Mouse (Mus musculus): ENCODE results near the gene Mroh3. TPM values are rescaled to one million over a fixed set of nuclear protein-coding genes. Genes with fewer than 3 reads are reported as not detected.
A peak's percentile ranks its signal among the peaks of the same experiment; 100 is the strongest.

Mroh3 gene
- polyA plus RNA-seq (2016; fragmentation: Nextera tagmentation; extraction: Ambion mirVana): 0.20 TPM in 1 of 2 replicates, not detected in the other

GRCm38 (mm10) chr1:136212803-136213202, at the start of gene Mroh3:
Mroh3 (minus strand) TSS chr1:136212828.
- Histone ChIP-seq H3K9ac (no peak within 1 kb of the TSS), H3K27ac (no peak within 1 kb of the TSS), H3K4me1 (no peaks in the 10 kb centered on the region), H3K36me3 (replicated peaks) (peaks cover 40% of the 10 kb centered on the region), H3K4me3 (replicated peaks) (no peak within 1 kb of the TSS), H3K9me3 (no peaks in the 10 kb centered on the region), H3K4me2 (no peak within 1 kb of the TSS), H3K27me3 (no peaks in the 10 kb centered on the region)
- ATAC-seq (ENCODE audit: low FRiP score): peak; percentile 49
- WGBS: 34% methylated on average over 3 of the region's 3 CpGs

GRCm38 (mm10) chr1:136260635-136261238, 48.1 kb upstream of the Mroh3 start, which contains the start of gene Gpr25:
Gpr25 (minus strand) TSS chr1:136260873.
- H3K4me3 ChIP-seq (replicated peaks): peak within 1 kb of the TSS; percentile 61
- peak within 1 kb of the TSS; percentile 91 for H3K4me2 ChIP-seq
- peaks cover 73% of the 10 kb centered on the region for H3K27me3 ChIP-seq
- H3K9me3 ChIP-seq: no peaks in the 10 kb centered on the region
- peak within 1 kb of the TSS; percentile 57 for H3K9ac ChIP-seq
- peak; percentile 53 for ATAC-seq (ENCODE audit: low FRiP score)
- H3K36me3 ChIP-seq (replicated peaks): no peaks in the 10 kb centered on the region
- H3K27ac ChIP-seq: no peak within 1 kb of the TSS
- WGBS: 6% methylated on average over 28 of the region's 28 CpGs
- H3K4me1 ChIP-seq: peaks cover 14% of the 10 kb centered on the region

GRCm38 (mm10) chr1:136259893-136260634, 47.4 kb upstream of the Mroh3 start:
- peak overlapping the region; percentile 91 for H3K4me2 ChIP-seq
- peaks cover 73% of the 10 kb centered on the region for H3K27me3 ChIP-seq
- H3K9me3 ChIP-seq: no peaks in the 10 kb centered on the region
- peak overlapping the region; percentile 61 for H3K4me3 ChIP-seq (replicated peaks)
- H3K9ac ChIP-seq: peak overlapping the region; percentile 57
- no peaks in the 10 kb centered on the region for H3K36me3 ChIP-seq (replicated peaks)
- under 1% methylated on average over 81 of the region's 95 CpGs for WGBS
- peaks cover 14% of the 10 kb centered on the region for H3K4me1 ChIP-seq
- ATAC-seq (ENCODE audit: low FRiP score): peak; percentile 84
- H3K27ac ChIP-seq: no peak overlapping the region

GRCm38 (mm10) chr1:136259543-136259892, 46.9 kb upstream of the Mroh3 start:
- Histone ChIP-seq H3K9me3 (no peaks in the 10 kb centered on the region), H3K27me3 (peaks cover 73% of the 10 kb centered on the region), H3K4me2 (peak overlapping the region; percentile 91), H3K9ac (peak overlapping the region; percentile 57; the same call in 1 of the 2 replicates), H3K4me3 (replicated peaks) (peak overlapping the region; percentile 61), H3K36me3 (replicated peaks) (no peaks in the 10 kb centered on the region), H3K4me1 (peaks cover 14% of the 10 kb centered on the region), H3K27ac (no peak overlapping the region)
- WGBS: 4% methylated on average over 16 of the region's 16 CpGs
- ATAC-seq (ENCODE audit: low FRiP score): peak; percentile 17; the same call in 1 of the 2 replicates

GRCm38 (mm10) chr1:136258495-136258894, 45.9 kb upstream of the Mroh3 start:
- H3K4me3 ChIP-seq (replicated peaks): no peak overlapping the region
- no peak overlapping the region for H3K9ac ChIP-seq
- no peaks in the 10 kb centered on the region for H3K36me3 ChIP-seq (replicated peaks)
- no peaks in the 10 kb centered on the region for H3K9me3 ChIP-seq
- 81% methylated on average over 9 of the region's 9 CpGs for WGBS
- ATAC-seq (ENCODE audit: low FRiP score): no peak
- peaks cover 14% of the 10 kb centered on the region for H3K4me1 ChIP-seq
- H3K4me2 ChIP-seq: no peak overlapping the region
- peaks cover 68% of the 10 kb centered on the region for H3K27me3 ChIP-seq
- no peak overlapping the region for H3K27ac ChIP-seq

DNA sequence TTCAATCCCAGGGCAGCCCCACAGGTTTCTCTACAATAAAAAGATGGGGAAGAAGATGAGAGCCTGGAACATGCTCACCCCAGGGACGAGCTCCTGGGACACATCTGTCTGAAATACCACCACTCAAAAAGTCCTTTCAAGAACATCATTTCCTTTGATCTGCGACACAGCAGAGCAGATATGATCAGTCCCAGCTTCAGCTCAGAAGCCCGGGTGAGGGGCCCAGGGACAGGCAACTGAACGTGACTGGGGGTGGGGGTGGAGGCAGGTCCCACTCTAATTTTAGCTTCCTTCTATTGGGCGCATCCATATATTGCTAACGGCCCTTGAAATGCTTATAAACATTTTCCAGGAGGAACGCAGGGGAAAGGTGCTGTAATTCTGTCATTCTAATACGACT, 43.0 kb upstream of the Mroh3 start:
- 56% methylated on average over 8 of the region's 8 CpGs for WGBS
- H3K27me3 ChIP-seq: peaks cover 40% of the 10 kb centered on the region
- no peaks in the 10 kb centered on the region for H3K36me3 ChIP-seq (replicated peaks)
- H3K9me3 ChIP-seq: no peaks in the 10 kb centered on the region
- peaks cover 11% of the 10 kb centered on the region for H3K4me1 ChIP-seq
- H3K9ac ChIP-seq: no peak overlapping the region
- H3K4me3 ChIP-seq (replicated peaks): no peak overlapping the region
- ATAC-seq (ENCODE audit: low FRiP score): no peak
- no peak overlapping the region for H3K27ac ChIP-seq
- H3K4me2 ChIP-seq: no peak overlapping the region

DNA sequence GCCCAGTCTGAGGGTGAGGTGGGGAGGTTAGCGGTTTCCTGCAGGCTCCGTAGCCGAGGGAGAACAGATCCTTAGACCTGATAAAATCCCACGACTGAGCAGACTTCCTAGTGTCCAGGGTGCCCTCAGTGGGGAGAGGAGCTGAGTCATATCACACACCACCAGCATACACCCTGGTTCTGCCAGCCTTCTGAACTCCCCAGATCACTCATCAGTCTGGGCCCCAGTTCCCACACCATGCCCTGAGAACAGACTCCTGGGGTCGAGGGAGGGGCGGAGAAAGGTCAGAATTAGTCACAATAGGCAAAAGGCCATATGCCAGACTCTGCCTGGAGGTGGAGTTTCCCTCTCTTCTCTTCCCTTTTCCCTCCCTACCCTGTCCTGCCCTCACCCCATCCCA, 42.5 kb upstream of the Mroh3 start:
- peaks cover 35% of the 10 kb centered on the region for H3K27me3 ChIP-seq
- 37% methylated on average over 6 of the region's 6 CpGs for WGBS
- ATAC-seq (ENCODE audit: low FRiP score): no peak
- H3K4me3 ChIP-seq (replicated peaks): no peak overlapping the region
- H3K9ac ChIP-seq: no peak overlapping the region
- H3K4me1 ChIP-seq: peaks cover 7% of the 10 kb centered on the region
- H3K36me3 ChIP-seq (replicated peaks): no peaks in the 10 kb centered on the region
- no peak overlapping the region for H3K27ac ChIP-seq
- no peak overlapping the region for H3K4me2 ChIP-seq
- no peaks in the 10 kb centered on the region for H3K9me3 ChIP-seq

GRCm38 (mm10) chr1:136254503-136255065, 42.0 kb upstream of the Mroh3 start:
- Histone ChIP-seq H3K9me3 (no peaks in the 10 kb centered on the region), H3K4me2 (no peak overlapping the region), H3K9ac (no peak overlapping the region), H3K27ac (no peak overlapping the region), H3K4me3 (replicated peaks) (no peak overlapping the region), H3K4me1 (peaks cover under 1% of the 10 kb centered on the region; the same call in 1 of the 2 replicates), H3K27me3 (peaks cover 29% of the 10 kb centered on the region), H3K36me3 (replicated peaks) (no peaks in the 10 kb centered on the region)
- WGBS: 87% methylated on average over 10 of the region's 10 CpGs
- no peak for ATAC-seq (ENCODE audit: low FRiP score)

GRCm38 (mm10) chr1:136253472-136253871, 40.8 kb upstream of the Mroh3 start:
- Histone ChIP-seq H3K36me3 (replicated peaks) (no peaks in the 10 kb centered on the region), H3K4me3 (replicated peaks) (no peak overlapping the region), H3K9me3 (no peaks in the 10 kb centered on the region), H3K27me3 (peaks cover 18% of the 10 kb centered on the region), H3K9ac (no peak overlapping the region), H3K4me2 (no peak overlapping the region), H3K27ac (no peak overlapping the region), H3K4me1 (no peaks in the 10 kb centered on the region; the same call in 1 of the 2 replicates)
- WGBS: 37% methylated on average over 2 of the region's 2 CpGs
- ATAC-seq (ENCODE audit: low FRiP score): no peak

GRCm38 (mm10) chr1:136249662-136250061, 37.0 kb upstream of the Mroh3 start:
- WGBS: 70% methylated on average over 5 of the region's 5 CpGs
- no peak overlapping the region for H3K4me2 ChIP-seq
- no peaks in the 10 kb centered on the region for H3K36me3 ChIP-seq (replicated peaks)
- ATAC-seq (ENCODE audit: low FRiP score): no peak
- no peak overlapping the region for H3K9ac ChIP-seq
- H3K4me3 ChIP-seq (replicated peaks): no peak overlapping the region
- no peaks in the 10 kb centered on the region; the same call in 1 of the 2 replicates for H3K4me1 ChIP-seq
- no peaks in the 10 kb centered on the region for H3K9me3 ChIP-seq
- no peak overlapping the region for H3K27ac ChIP-seq
- no peaks in the 10 kb centered on the region; the same call in 1 of the 2 replicates for H3K27me3 ChIP-seq

- Histone ChIP-seq H3K9ac (no peak overlapping the region), H3K27ac (no peak overlapping the region), H3K4me1 (no peaks in the 10 kb centered on the region; the same call in 1 of the 2 replicates), H3K4me2 (no peak overlapping the region), H3K27me3 (no peaks in the 10 kb centered on the region; the same call in 1 of the 2 replicates), H3K4me3 (replicated peaks) (no peak overlapping the region), H3K9me3 (no peaks in the 10 kb centered on the region), H3K36me3 (replicated peaks) (no peaks in the 10 kb centered on the region)
- no peak for ATAC-seq (ENCODE audit: low FRiP score)
- WGBS: 91% methylated on average over 5 of the region's 5 CpGs
Observed at GRCm38 (mm10) chr1:136247393-136247792, 34.8 kb upstream of the Mroh3 start.

GRCm38 (mm10) chr1:136244469-136244868, 31.8 kb upstream of the Mroh3 start:
- Histone ChIP-seq H3K9ac (no peak overlapping the region), H3K4me1 (no peaks in the 10 kb centered on the region), H3K36me3 (replicated peaks) (no peaks in the 10 kb centered on the region), H3K4me2 (no peak overlapping the region), H3K4me3 (replicated peaks) (no peak overlapping the region), H3K9me3 (no peaks in the 10 kb centered on the region), H3K27ac (no peak overlapping the region), H3K27me3 (no peaks in the 10 kb centered on the region; the same call in 1 of the 2 replicates)
- 87% methylated on average over 5 of the region's 5 CpGs for WGBS
- ATAC-seq (ENCODE audit: low FRiP score): no peak

Data from forebrain, embryonic 12.5 days (tissue).